Mouse (Mus musculus) CH12.LX (cell line): ENCODE measurements around the gene Rpl41. TPM values are rescaled to one million over a fixed set of nuclear protein-coding genes. Genes with fewer than 3 reads are reported as not detected.

Source experiments
- DNase-seq: peaks from one replicate; pipeline ENCODE4 v3.0.0-alpha.2; 2013; ENCODE audit errors: extremely low read depth
- H3K27ac ChIP-seq: 2 replicates; pipeline ENCODE4 v1.5.1; 2012; ENCODE audit warnings: low read depth, mild to moderate bottlenecking, control low read depth, moderate library complexity; ENCODE audit not compliant: insufficient read depth
- H3K27me3 ChIP-seq: replicated peaks from 2 replicates; pipeline ENCODE3; 2012; ENCODE audit warnings: inconsistent platforms
- H3K36me3 ChIP-seq, 2 experiments: replicated peaks in 1 of 2; 2 replicates each; pipeline versions ENCODE3 to v1.6.1; 2012; ENCODE audit warnings: inconsistent platforms in 1 of 2, low read length in 1 of 2, mild to moderate bottlenecking in 1 of 2, mixed read lengths in 1 of 2, moderate library complexity in 1 of 2; ENCODE audit not compliant: control insufficient read depth in 1 of 2, insufficient read depth in 1 of 2
- H3K4me1 ChIP-seq, 2 experiments: 2 replicates each; pipeline ENCODE4 v1.6.1; 2012; ENCODE audit warnings: inconsistent platforms in 1 of 2, moderate library complexity in 1 of 2; ENCODE audit not compliant: insufficient read depth in 2 of 2, control insufficient read depth in 1 of 2
- H3K4me2 ChIP-seq: 2 replicates; pipeline ENCODE4 v1.6.1; 2012; ENCODE audit warnings: low read depth, mild to moderate bottlenecking, control low read depth; ENCODE audit not compliant: poor library complexity, insufficient read depth, severe bottlenecking
- H3K4me3 ChIP-seq, 3 experiments: fragments of 150-350 bp in 1 of 3; sonication (generic) in 1 of 3; replicated peaks in 1 of 3; 2 replicates each; pipeline versions ENCODE3 to v1.5.1; 2011 to 2012; ENCODE audit warnings: low read depth in 2 of 3, low read length in 2 of 3, mild to moderate bottlenecking in 2 of 3, moderate library complexity in 2 of 3, control low read depth in 1 of 3, improper control_type of control experiment in 1 of 3, inconsistent platforms in 1 of 3, mixed read lengths in 1 of 3; ENCODE audit not compliant: poor library complexity in 1 of 3
- H3K79me2 ChIP-seq: replicated peaks from 2 replicates; pipeline ENCODE4 v1.6.1; 2012; ENCODE audit warnings: mild to moderate bottlenecking, moderate library complexity; ENCODE audit not compliant: control insufficient read depth, poor library complexity, insufficient read depth, severe bottlenecking; ENCODE audit errors: extremely low read depth
- H3K9ac ChIP-seq: 2 replicates; pipeline ENCODE4 v1.6.1; 2012; ENCODE audit warnings: low read depth, mild to moderate bottlenecking, control low read depth, moderate library complexity; ENCODE audit not compliant: insufficient read depth
- H3K9me3 ChIP-seq: replicated peaks from 2 replicates; pipeline ENCODE3; 2012; ENCODE audit warnings: low read length, inconsistent platforms, mixed read lengths
- CHD1 ChIP-seq: IDR thresholded peaks from 2 replicates; pipeline ENCODE4 v1.6.1; 2012; ENCODE audit warnings: low read depth, low read length, improper control_type of control experiment, inconsistent platforms
- EP300 ChIP-seq: IDR thresholded peaks from 2 replicates; pipeline ENCODE4 v1.6.1; 2011; ENCODE audit warnings: low read length, improper control_type of control experiment
- JUN ChIP-seq: IDR thresholded peaks from 2 replicates; pipeline ENCODE4 v1.6.1; 2011; ENCODE audit warnings: low read depth, mild to moderate bottlenecking, low read length, improper control_type of control experiment, moderate library complexity; ENCODE audit not compliant: insufficient read depth
- KAT2A ChIP-seq: IDR thresholded peaks from 2 replicates; pipeline ENCODE4 v1.6.1; 2012; ENCODE audit warnings: low read length, improper control_type of control experiment, inconsistent platforms; ENCODE audit not compliant: insufficient replicate concordance
- MAFK ChIP-seq: IDR thresholded peaks from 2 replicates; pipeline ENCODE4 v1.6.1; 2011; ENCODE audit warnings: low read length, improper control_type of control experiment; ENCODE audit not compliant: insufficient replicate concordance
- MAZ ChIP-seq: IDR thresholded peaks from 2 replicates; pipeline ENCODE4 v1.6.1; 2012; ENCODE audit warnings: low read depth, mild to moderate bottlenecking, inconsistent platforms, low read length, improper control_type of control experiment, moderate library complexity
- MXI1 ChIP-seq: IDR thresholded peaks from 2 replicates; pipeline ENCODE4 v1.6.1; 2011; ENCODE audit warnings: mild to moderate bottlenecking, low read depth, low read length, improper control_type of control experiment
- MYC ChIP-seq: IDR thresholded peaks from 2 replicates; pipeline ENCODE4 v1.6.1; 2011; ENCODE audit warnings: low read depth, mild to moderate bottlenecking, improper control_type of control experiment, low read length
- NRF1 ChIP-seq: IDR thresholded peaks from 2 replicates; pipeline ENCODE4 v1.6.1; 2014; ENCODE audit warnings: low read depth, mild to moderate bottlenecking, inconsistent platforms, low read length, improper control_type of control experiment, moderate library complexity
- POLR2AphosphoS2 ChIP-seq: IDR thresholded peaks from 2 replicates; pipeline ENCODE4 v1.6.1; 2011; ENCODE audit warnings: low read depth, low read length, improper control_type of control experiment
- RAD21 ChIP-seq: IDR thresholded peaks from 2 replicates; pipeline ENCODE4 v1.6.1; 2011; ENCODE audit warnings: low read depth, mild to moderate bottlenecking, low read length, improper control_type of control experiment, moderate library complexity
- RCOR1 ChIP-seq: conservative IDR thresholded peaks from 2 replicates; pipeline ENCODE4 v1.6.1; 2012; ENCODE audit warnings: low read depth, mild to moderate bottlenecking, inconsistent platforms, low read length, improper control_type of control experiment
- ZKSCAN1 ChIP-seq: IDR thresholded peaks from 2 replicates; pipeline ENCODE4 v1.6.1; 2012; ENCODE audit warnings: low read depth, inconsistent platforms, low read length, improper control_type of control experiment, borderline replicate concordance
- ZMIZ1 ChIP-seq: IDR thresholded peaks from 2 replicates; pipeline ENCODE4 v1.6.1; 2012; ENCODE audit warnings: low read depth, mild to moderate bottlenecking, inconsistent platforms, low read length, improper control_type of control experiment
- dilution Hi-C: fragments of 300-500 bp; cut with MboI; formaldehyde crosslinking; loops from 2 replicates; pipeline ENCODE4 v1.14.3; 2020; ENCODE audit warnings: low sequenced_read_pairs; ENCODE audit not compliant: extremely low pct_unique_long_range_greater_than_20kb, extremely low pct_ligation_motif_present
- in situ Hi-C: fragments of 300-500 bp; cut with MboI; formaldehyde crosslinking; loops from 3 replicates; pipeline ENCODE4 v1.14.3; 2019; ENCODE audit warnings: low sequenced_read_pairs, low pct_ligation_motif_present, low pct_unique_long_range_greater_than_20kb, mixed read lengths
- polyA plus RNA-seq: library from polyadenylated mRNA; unstranded; fragments of >175 nt; gene quantifications from 2 replicates; pipeline ENCODE4 v1.2.1, GENCODE M21; 2012; ENCODE audit warnings: low read depth; ENCODE audit not compliant: insufficient read length
- total RNA-seq, 2 experiments: library from RNA; depleted of rRNA; stranded (reverse); fragments of 300-350 nt in 1 of 2; fragments of >200 nt in 1 of 2; gene quantifications; 2 replicates each; pipeline ENCODE4 v1.2.3; 2012 to 2014

Gene Rpl41
- total and polyA plus RNA-seq, 3 experiments: 2,709 to 8,549 (median 8,065) TPM

GRCm38 (mm10) chr10:128598476-128598875, 49.4 kb upstream of the Rpl41 start:
- DNase-seq: no peak
- Histone ChIP-seq H3K27ac (no peak overlapping the region), H3K27me3 (peaks cover 33% of the 10 kb centered on the region), H3K4me1 (peaks cover under 1 to 10% of the 10 kb centered on the region in 2 experiments; a peak in 2 of 4 replicates), H3K9me3 (no peaks in the 10 kb centered on the region), H3K4me2 (no peak overlapping the region), H3K36me3 (no peaks in the 10 kb centered on the region), H3K9ac (no peak overlapping the region), H3K79me2 (no peaks in the 10 kb centered on the region), H3K4me3 (no peak overlapping the region)
- dilution Hi-C loops: no loop called here
- in situ Hi-C loops: no loop called here
- no peak for TF ChIP-seq MXI1
- TF ChIP-seq CHD1: no peak
- no peak for TF ChIP-seq POLR2AphosphoS2
- TF ChIP-seq ZMIZ1: no peak
- no peak for TF ChIP-seq RCOR1
- no peak for TF ChIP-seq ZKSCAN1
- no peak for TF ChIP-seq MAZ
- no peak for TF ChIP-seq KAT2A
- TF ChIP-seq EP300: no peak

GRCm38 (mm10) chr10:128592797-128593196, 43.7 kb upstream of the Rpl41 start:
- Histone ChIP-seq H3K27ac (no peak overlapping the region), H3K79me2 (no peaks in the 10 kb centered on the region), H3K4me1 (peaks cover 0 to 9% of the 10 kb centered on the region in 2 experiments; a peak in 2 of 4 replicates), H3K9me3 (no peaks in the 10 kb centered on the region), H3K36me3 (no peaks in the 10 kb centered on the region), H3K27me3 (peaks cover 57% of the 10 kb centered on the region), H3K9ac (no peak overlapping the region), H3K4me3 (no peak overlapping the region), H3K4me2 (no peak overlapping the region)
- TF ChIP-seq MYC (no peak), RAD21 (no peak), NRF1 (no peak)
- dilution Hi-C loops (no loop called here), in situ Hi-C loops (no loop called here)
- no peak for DNase-seq

- DNase-seq: no peak
- Histone ChIP-seq H3K4me3 (no peak overlapping the region), H3K36me3 (no peaks in the 10 kb centered on the region), H3K79me2 (no peaks in the 10 kb centered on the region), H3K27me3 (peaks cover 69% of the 10 kb centered on the region), H3K4me2 (no peak overlapping the region), H3K27ac (no peak overlapping the region), H3K9me3 (no peaks in the 10 kb centered on the region), H3K9ac (no peak overlapping the region), H3K4me1 (peaks cover 0 to 19% of the 10 kb centered on the region in 2 experiments; a peak in 2 of 4 replicates)
- dilution Hi-C loops (no loop called here), in situ Hi-C loops (no loop called here)
- TF ChIP-seq MAZ: no peak
- no peak for TF ChIP-seq MAFK
- no peak for TF ChIP-seq JUN
These were observed 42.3 kb upstream of the Rpl41 start for GRCm38 (mm10) chr10:128591436-128591835.
